Mouse (Mus musculus) CD4-positive, CD25-positive, alpha-beta regulatory T cell, adult 4 months (primary cell): ENCODE results near the gene Slc4a11. TPM values are rescaled to one million over a fixed set of nuclear protein-coding genes. Genes with fewer than 3 reads are reported as not detected.

ENCODE experiments used
- polyA plus RNA-seq, 2 experiments: library from polyadenylated mRNA; unstranded; fragments of 100-300 nt; shearing (Covaris generic); gene quantifications; one replicate each; pipeline ENCODE4 v1.2.1; 2017

The Slc4a11 gene
- polyA plus RNA-seq, 2 experiments from 2014 or later = 0.41 TPM; not detected in 1

Other genes starting within 250 kb of the Slc4a11 start
- 10 to 100 TPM; 62.5 to 63.1 TPM for gene Ptpra, start 247.2 kb downstream of the Slc4a11 start, polyA plus RNA-seq
- 10 to 100 TPM; 22.9 to 28.7 TPM for gene Mrps26, start 133.8 kb downstream of the Slc4a11 start, polyA plus RNA-seq
- gene Oxt, start 121.3 kb downstream of the Slc4a11 start, polyA plus RNA-seq = not detected
- not detected for gene Avp, start 115.0 kb downstream of the Slc4a11 start, polyA plus RNA-seq
- 10 to 100 TPM; 12.0 to 12.5 TPM for gene Fastkd5, start 67.5 kb downstream of the Slc4a11 start, polyA plus RNA-seq
- 10 to 100 TPM in 1 of 2 experiments, 1 to 10 TPM in 1; 8.4 to 14.8 TPM for gene Ubox5, start 67.5 kb downstream of the Slc4a11 start, polyA plus RNA-seq
- under 1 TPM; 0.15 to 0.35 TPM for gene Lzts3, start 54.7 kb downstream of the Slc4a11 start, polyA plus RNA-seq
- gene Ddrgk1, start 32.9 kb downstream of the Slc4a11 start, polyA plus RNA-seq = 100 to 1,000 TPM; 121 to 145 TPM
- gene Itpa, start 29.9 kb downstream of the Slc4a11 start, polyA plus RNA-seq = 10 to 100 TPM; 43.6 to 49.7 TPM
- gene 4930402H24Rik, start 208.9 kb upstream of the Slc4a11 start, polyA plus RNA-seq = 10 to 100 TPM; 13.0 to 13.6 TPM
- gene Atrn, start 209.0 kb upstream of the Slc4a11 start, polyA plus RNA-seq = 1 to 10 TPM; 4.0 to 8.5 TPM